Mouse (Mus musculus) lung, postnatal 0 days (tissue): ENCODE results near the gene Fcer1g.

Experiments used
- CTCF ChIP-seq: IDR thresholded peaks from 2 replicates; pipeline ENCODE4 v1.5.1; 2016; ENCODE audit warnings: antibody characterized with exemption, mild to moderate bottlenecking
- EP300 ChIP-seq: IDR thresholded peaks from 2 replicates; pipeline ENCODE4 v1.6.1; 2016; ENCODE audit warnings: antibody characterized with exemption, mild to moderate bottlenecking, control low read depth

DNA sequence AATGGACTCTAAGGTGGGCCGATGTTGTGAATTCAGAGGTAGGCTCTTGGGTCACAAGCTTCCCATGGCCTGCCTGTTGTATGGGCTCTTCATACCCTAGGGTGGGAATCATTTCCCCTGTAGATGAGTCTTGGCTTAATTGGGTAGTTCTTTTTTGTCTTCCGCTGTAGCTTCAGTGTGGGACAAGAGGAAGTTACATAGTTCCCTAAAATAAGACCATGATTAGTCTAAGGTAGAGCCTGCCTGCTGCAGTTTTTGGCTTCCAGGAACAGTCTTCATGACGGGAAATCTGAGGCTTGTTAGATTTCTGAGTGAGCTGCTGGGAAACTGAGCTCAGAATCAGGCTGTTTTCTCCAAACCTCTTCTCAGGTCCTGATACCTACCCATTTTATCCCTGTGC is 37.9 kb upstream of the Fcer1g start:
- TF ChIP-seq CTCF (no peak), EP300 (no peak)
